Mouse (Mus musculus): ENCODE measurements around the gene Zc3hc1.

- TF ChIP-seq CTCF (IDR thresholded peaks at IDR 0.05; ENCODE audit: control insufficient read depth, insufficient read depth, low read length) (peak; percentile 65), POLR2A (IDR thresholded peaks at IDR 0.05; ENCODE audit: borderline replicate concordance, control insufficient read depth, low read depth, low read length) (no peak)
Measured at GRCm38 (mm10) chr6:30403465-30403864, 12.6 kb upstream of the Zc3hc1 start.
